Mouse (Mus musculus) stomach, embryonic 14.5 days (tissue): ENCODE measurements around the gene Fam84b. TPM values are rescaled to one million over a fixed set of nuclear protein-coding genes. Genes with fewer than 3 reads are reported as not detected.

ENCODE experiments used
- ATAC-seq: fragments of 200-750 bp; cut with Nextera tagmentation; 2 replicates; pipeline ENCODE4 v1.8.0; 2017; ENCODE audit warnings: low read depth, moderate TSS enrichment; ENCODE audit not compliant: insufficient number of reproducible peaks, insufficient read depth, low FRiP score
- H3K27ac ChIP-seq: fragments of 300-500 bp; sonication (generic); 2 replicates; pipeline ENCODE4 v1.5.1; 2014; ENCODE audit warnings: mild to moderate bottlenecking, low read length, moderate library complexity, mixed read lengths
- H3K27me3 ChIP-seq: fragments of 300-500 bp; sonication (generic); 2 replicates; pipeline ENCODE4 v1.6.1; 2014; ENCODE audit warnings: low read length, control low read depth, mixed read lengths; ENCODE audit not compliant: control insufficient read depth, insufficient read depth
- H3K36me3 ChIP-seq: fragments of 300-500 bp; sonication (generic); 2 replicates; pipeline ENCODE4 v1.6.1; 2014; ENCODE audit warnings: mild to moderate bottlenecking, control low read depth, low read length, moderate library complexity, mixed read lengths; ENCODE audit not compliant: control insufficient read depth, insufficient read depth
- H3K4me1 ChIP-seq: fragments of 300-500 bp; sonication (generic); 2 replicates; pipeline ENCODE4 v1.6.1; 2014; ENCODE audit warnings: low read length, control low read depth, mixed read lengths; ENCODE audit not compliant: control insufficient read depth, insufficient read depth
- H3K4me2 ChIP-seq: fragments of 300-500 bp; sonication (generic); replicated peaks from 2 replicates; pipeline ENCODE4 v1.6.1; 2014; ENCODE audit warnings: low read depth, low read length, control low read depth
- H3K4me3 ChIP-seq: fragments of 300-500 bp; sonication (generic); 2 replicates; pipeline ENCODE4 v1.5.1; 2014; ENCODE audit warnings: low read depth, low read length, control low read depth
- H3K9ac ChIP-seq: fragments of 300-500 bp; sonication (generic); replicated peaks from 2 replicates; pipeline ENCODE4 v1.6.1; 2014; ENCODE audit warnings: low read depth, mild to moderate bottlenecking, control low read depth, low read length, moderate library complexity, mixed read lengths
- H3K9me3 ChIP-seq: fragments of 300-500 bp; sonication (generic); 2 replicates; pipeline ENCODE4 v1.6.1; 2016; ENCODE audit warnings: low read depth, low read length, control low read depth; ENCODE audit not compliant: control insufficient read depth
- WGBS: fragments of 180-500 bp; shearing (Covaris S2); extraction: QIAGEN DNeasy Blood & Tissue Kit; methylation state at CpG from one replicate; pipeline ENCODE4 v1.1.7; 2014; 5-methylcytosine and 5-hydroxymethylcytosine counted together
- polyA plus RNA-seq: library from polyadenylated mRNA; unstranded; fragments of >200 nt; fragmentation: Nextera tagmentation; extraction: Ambion mirVana; gene quantifications from 2 replicates; pipeline ENCODE4 v1.2.1, GENCODE M21; 2014

The Fam84b gene
- polyA plus RNA-seq, 1 experiment from 2014 or later, result 17.0 TPM

GRCm38 (mm10) chr15:60793041-60793673 lies 60.4 kb downstream of the Fam84b start:
- no peaks in the 10 kb centered on the region for H3K36me3 ChIP-seq
- H3K4me2 ChIP-seq, result no peak overlapping the region
- no peak for ATAC-seq
- no peak overlapping the region for H3K4me3 ChIP-seq
- no peak overlapping the region for H3K9ac ChIP-seq
- H3K27me3 ChIP-seq, result no peaks in the 10 kb centered on the region
- H3K27ac ChIP-seq, result no peak overlapping the region
- H3K9me3 ChIP-seq, result no peaks in the 10 kb centered on the region
- H3K4me1 ChIP-seq, result no peaks in the 10 kb centered on the region

- no peak overlapping the region for H3K9ac ChIP-seq
- no peaks in the 10 kb centered on the region for H3K27me3 ChIP-seq
- no peaks in the 10 kb centered on the region for H3K4me1 ChIP-seq
- H3K4me2 ChIP-seq, result no peak overlapping the region
- 79% methylated on average over 1 of the region's 1 CpGs for WGBS
- H3K27ac ChIP-seq, result no peak overlapping the region
- no peaks in the 10 kb centered on the region for H3K9me3 ChIP-seq
- ATAC-seq, result no peak
- no peaks in the 10 kb centered on the region for H3K36me3 ChIP-seq
- H3K4me3 ChIP-seq, result no peak overlapping the region
Observed at GRCm38 (mm10) chr15:60789084-60789483, 64.5 kb downstream of the Fam84b start.

GRCm38 (mm10) chr15:60783761-60784160 lies 69.8 kb downstream of the Fam84b start:
- 84% methylated on average over 2 of the region's 2 CpGs for WGBS
- ATAC-seq, result no peak
- H3K4me2 ChIP-seq, result no peak overlapping the region

GRCm38 (mm10) chr15:60779531-60779973 lies 74.0 kb downstream of the Fam84b start:
- Histone ChIP-seq H3K9ac (no peak overlapping the region), H3K36me3 (no peaks in the 10 kb centered on the region), H3K4me2 (no peak overlapping the region), H3K27ac (no peak overlapping the region), H3K4me3 (no peak overlapping the region), H3K9me3 (no peaks in the 10 kb centered on the region), H3K4me1 (no peaks in the 10 kb centered on the region), H3K27me3 (no peaks in the 10 kb centered on the region)
- 77% methylated on average over 1 of the region's 1 CpGs for WGBS
- no peak for ATAC-seq

More at GRCm38 (mm10) chr15:60783761-60784160, 69.8 kb downstream of the Fam84b start:
- no peaks in the 10 kb centered on the region for H3K9me3 ChIP-seq
- H3K4me1 ChIP-seq, result no peaks in the 10 kb centered on the region
- H3K4me3 ChIP-seq, result no peak overlapping the region
- no peak overlapping the region for H3K9ac ChIP-seq
- no peaks in the 10 kb centered on the region for H3K36me3 ChIP-seq
- H3K27ac ChIP-seq, result no peak overlapping the region
- H3K27me3 ChIP-seq, result no peaks in the 10 kb centered on the region

- Histone ChIP-seq H3K4me2 (no peak overlapping the region), H3K4me3 (no peak overlapping the region), H3K27ac (no peak overlapping the region), H3K27me3 (no peaks in the 10 kb centered on the region), H3K36me3 (no peaks in the 10 kb centered on the region), H3K9ac (no peak overlapping the region), H3K4me1 (no peaks in the 10 kb centered on the region), H3K9me3 (no peaks in the 10 kb centered on the region)
- 83% methylated on average over 4 of the region's 4 CpGs for WGBS
- ATAC-seq, result no peak
Observed at GRCm38 (mm10) chr15:60779063-60779462, 74.5 kb downstream of the Fam84b start.

Other genes starting within 250 kb of the Fam84b start
- gene A1bg, start 69.2 kb upstream of the Fam84b start, polyA plus RNA-seq, result not detected in 2 replicates